Mouse (Mus musculus): ENCODE results near the gene Fbxl2. TPM values are rescaled to one million over a fixed set of nuclear protein-coding genes. Genes with fewer than 3 reads are reported as not detected.

The Fbxl2 gene
- polyA plus RNA-seq, 1 experiment from 2014 or later, result 3.6 TPM

DNA sequence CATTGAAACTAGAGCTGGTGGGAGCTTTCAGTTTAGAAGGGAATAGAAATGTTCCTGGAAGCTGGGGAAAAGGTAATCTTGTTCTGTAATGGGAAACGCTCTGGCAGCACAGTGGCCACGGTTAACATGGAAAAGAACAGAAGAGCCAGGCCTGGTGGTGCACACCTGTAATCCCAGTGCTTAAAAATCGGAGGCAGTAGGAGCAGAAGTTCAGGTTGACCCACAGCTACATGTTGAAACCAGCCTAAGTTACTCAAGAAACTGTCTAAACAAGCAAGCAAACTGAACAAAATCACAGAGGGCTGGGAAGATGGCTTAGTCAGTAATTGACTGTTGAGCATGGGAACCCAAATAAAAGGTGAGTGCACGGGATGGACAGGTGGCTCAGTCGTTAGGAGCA lies 121.1 kb downstream of the Fbxl2 start:
- Histone ChIP-seq H3K4me3 (ENCODE audit: low read length) (no peak overlapping the region), H3K4me1 (replicated peaks; ENCODE audit: control insufficient read depth, insufficient read depth, low read length) (no peaks in the 10 kb centered on the region), H3K9me3 (ENCODE audit: control insufficient read depth, low read length) (no peaks in the 10 kb centered on the region), H3K27me3 (ENCODE audit: control insufficient read depth, insufficient read depth, low read depth, low read length) (no peaks in the 10 kb centered on the region), H3K9ac (ENCODE audit: low read length) (no peak overlapping the region), H3K27ac (ENCODE audit: low read length) (no peak overlapping the region), H3K4me2 (ENCODE audit: low read depth, low read length) (no peak overlapping the region), H3K36me3 (ENCODE audit: control insufficient read depth, insufficient read depth, low read length) (peaks cover 12% of the 10 kb centered on the region)
- 83% methylated on average over 5 of the region's 5 CpGs for WGBS
- no peak for ATAC-seq (ENCODE audit: low read depth)

DNA sequence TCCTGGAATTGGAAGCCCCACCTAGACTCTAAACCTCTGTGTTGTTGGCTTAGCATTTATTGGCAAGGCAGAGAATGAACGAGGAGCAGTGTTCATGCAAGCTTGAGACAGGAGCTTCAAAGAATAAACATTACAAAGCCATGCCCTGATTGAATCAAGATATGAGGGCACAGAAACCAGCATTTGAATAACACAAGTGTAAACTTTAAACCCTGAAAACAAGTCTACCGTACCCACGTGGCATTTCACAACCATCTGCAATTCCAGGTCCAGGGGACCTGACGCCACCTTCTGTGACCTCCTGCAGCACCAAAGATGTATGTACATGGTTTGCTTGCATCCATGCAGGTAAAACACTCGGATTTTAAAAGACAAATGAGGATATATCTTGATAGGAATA lies 123.3 kb downstream of the Fbxl2 start:
- no peaks in the 10 kb centered on the region for H3K27me3 ChIP-seq (ENCODE audit: control insufficient read depth, insufficient read depth, low read depth, low read length)
- H3K4me3 ChIP-seq (ENCODE audit: low read length), result no peak overlapping the region
- no peak for ATAC-seq (ENCODE audit: low read depth)
- no peak overlapping the region for H3K9ac ChIP-seq (ENCODE audit: low read length)
- H3K4me1 ChIP-seq (replicated peaks; ENCODE audit: control insufficient read depth, insufficient read depth, low read length), result no peaks in the 10 kb centered on the region
- H3K9me3 ChIP-seq (ENCODE audit: control insufficient read depth, low read length), result no peaks in the 10 kb centered on the region
- WGBS, result 86% methylated on average over 5 of the region's 5 CpGs
- no peak overlapping the region for H3K27ac ChIP-seq (ENCODE audit: low read length)
- no peak overlapping the region for H3K4me2 ChIP-seq (ENCODE audit: low read depth, low read length)
- peaks cover 12% of the 10 kb centered on the region for H3K36me3 ChIP-seq (ENCODE audit: control insufficient read depth, insufficient read depth, low read length)

DNA sequence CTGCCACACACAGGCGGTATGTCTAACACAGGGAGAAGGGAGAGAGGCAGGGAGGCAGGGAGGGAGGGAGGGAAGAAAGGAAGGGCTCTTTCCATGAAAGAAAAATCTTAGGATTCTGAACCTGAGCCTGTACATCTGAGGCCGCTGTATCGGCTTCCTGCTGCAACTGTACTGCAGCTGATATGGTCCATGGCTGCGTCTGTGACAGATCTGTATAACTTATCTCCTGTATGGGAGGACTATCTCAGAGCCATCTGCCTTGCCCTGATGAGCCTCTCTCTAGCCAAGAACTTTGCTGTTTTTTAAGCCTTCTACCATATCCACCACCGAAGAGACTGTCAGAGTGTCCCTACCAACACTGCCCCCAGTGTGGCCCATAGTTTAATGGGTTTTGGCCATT lies 130.2 kb downstream of the Fbxl2 start:
- Histone ChIP-seq H3K4me3 (ENCODE audit: low read length) (no peak overlapping the region), H3K4me1 (replicated peaks; ENCODE audit: control insufficient read depth, insufficient read depth, low read length) (no peaks in the 10 kb centered on the region), H3K36me3 (ENCODE audit: control insufficient read depth, insufficient read depth, low read length) (peaks cover 13% of the 10 kb centered on the region), H3K9me3 (ENCODE audit: control insufficient read depth, low read length) (no peaks in the 10 kb centered on the region), H3K27me3 (ENCODE audit: control insufficient read depth, insufficient read depth, low read depth, low read length) (no peaks in the 10 kb centered on the region), H3K27ac (ENCODE audit: low read length) (no peak overlapping the region), H3K9ac (ENCODE audit: low read length) (no peak overlapping the region), H3K4me2 (ENCODE audit: low read depth, low read length) (no peak overlapping the region)
- no peak for ATAC-seq (ENCODE audit: low read depth)
- 93% methylated on average over 5 of the region's 5 CpGs for WGBS

Other genes with a start within 250 kb of the Fbxl2 start
- gene Ubp1, start 115.3 kb downstream of the Fbxl2 start, polyA plus RNA-seq (2015; fragmentation: Nextera tagmentation; extraction: Ambion mirVana), result 22.6 and 26.8 TPM in 2 replicates
- 1.2 and 1.3 TPM in 2 replicates for gene Susd5, start 10.9 kb upstream of the Fbxl2 start, polyA plus RNA-seq (2015; fragmentation: Nextera tagmentation; extraction: Ambion mirVana)